Mouse (Mus musculus) forebrain, embryonic 11.5 days (tissue): Measurements from ENCODE around the gene Vmn1r43. TPM values are rescaled to one million over a fixed set of nuclear protein-coding genes. Genes with fewer than 3 reads are reported as not detected.
"Not testable (repeated sequence)": the region's sequence is repeated elsewhere in the genome, so short reads cannot be mapped to it uniquely, and the experiment has no call there.

Source experiments
- ATAC-seq: fragments of 200-750 bp; cut with Nextera tagmentation; replicated peaks from 2 replicates; pipeline ENCODE4 v1.8.0; 2017; ENCODE audit warnings: moderate TSS enrichment; ENCODE audit not compliant: low FRiP score
- DNase-seq: peaks from one replicate; pipeline ENCODE4 v3.0.0-alpha.2; 2017; ENCODE audit warnings: low spot score
- H3K27ac ChIP-seq: fragments of 300-500 bp; sonication (generic); 2 replicates; pipeline ENCODE4 v1.5.1; 2014; ENCODE audit warnings: low read depth, low read length
- H3K27me3 ChIP-seq: fragments of 300-500 bp; sonication (generic); 2 replicates; pipeline ENCODE4 v1.6.1; 2014; ENCODE audit warnings: mild to moderate bottlenecking, low read length, mixed read lengths; ENCODE audit not compliant: control insufficient read depth, insufficient read depth
- H3K36me3 ChIP-seq: fragments of 300-500 bp; sonication (generic); 2 replicates; pipeline ENCODE4 v1.6.1; 2014; ENCODE audit warnings: mild to moderate bottlenecking, low read length, moderate library complexity, mixed read lengths; ENCODE audit not compliant: control insufficient read depth, insufficient read depth
- H3K4me1 ChIP-seq: fragments of 300-500 bp; sonication (generic); replicated peaks from 2 replicates; pipeline ENCODE4 v1.6.1; 2014; ENCODE audit warnings: low read length, mixed read lengths; ENCODE audit not compliant: control insufficient read depth, insufficient read depth
- H3K4me2 ChIP-seq: fragments of 300-500 bp; sonication (generic); 2 replicates; pipeline ENCODE4 v1.6.1; 2014; ENCODE audit warnings: low read depth, mild to moderate bottlenecking, low read length, moderate library complexity, mixed read lengths; ENCODE audit not compliant: severe bottlenecking
- H3K4me3 ChIP-seq: fragments of 300-500 bp; sonication (generic); 2 replicates; pipeline ENCODE4 v1.5.1; 2014; ENCODE audit warnings: low read depth, low read length
- H3K9ac ChIP-seq: fragments of 300-500 bp; sonication (generic); 2 replicates; pipeline ENCODE4 v1.6.1; 2014; ENCODE audit warnings: low read length
- H3K9me3 ChIP-seq: fragments of 300-500 bp; sonication (generic); 2 replicates; pipeline ENCODE4 v1.6.1; 2016; ENCODE audit warnings: low read length, mixed read lengths; ENCODE audit not compliant: control insufficient read depth
- WGBS: fragments of 180-500 bp; shearing (Covaris S2); extraction: QIAGEN DNeasy Blood & Tissue Kit; methylation state at CpG from one replicate; pipeline ENCODE4 v1.1.7; 2014; 5-methylcytosine and 5-hydroxymethylcytosine counted together
- polyA plus RNA-seq: library from polyadenylated mRNA; unstranded; fragments of >200 nt; fragmentation: Nextera tagmentation; extraction: Ambion mirVana; gene quantifications from 2 replicates; pipeline ENCODE4 v1.2.1, GENCODE M21; 2014

The Vmn1r43 gene
- polyA plus RNA-seq, result not detected in 2 replicates

DNA sequence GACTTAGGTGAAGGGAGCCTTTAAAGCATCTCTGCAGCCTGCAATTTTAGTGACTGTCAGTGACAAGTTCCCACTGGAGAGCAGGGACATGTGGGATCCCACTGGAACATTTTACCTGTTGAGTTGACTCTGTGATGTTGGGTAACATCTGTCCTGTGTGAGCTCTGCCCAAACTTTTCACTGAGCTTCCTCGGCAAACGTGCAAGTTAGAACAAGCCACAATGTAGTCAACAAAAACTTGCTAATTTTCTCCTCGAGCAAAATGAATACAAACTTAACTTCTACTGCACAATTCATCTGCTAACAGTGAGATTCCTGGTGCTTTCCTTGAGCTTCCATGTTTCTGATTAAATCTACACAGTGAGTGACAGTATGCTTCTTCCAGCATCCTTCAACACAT lies at the start of gene Vmn1r43, which contains the start of gene Vmn1r42:
TSS of gene Vmn1r43 (minus strand) at position 101 of the 400 bp plus-strand sequence.
TSS of gene Vmn1r42 (minus strand) at position 101 of the 400 bp plus-strand sequence.
- not testable (repeated sequence) for H3K36me3 ChIP-seq, H3K27me3 ChIP-seq, H3K4me3 ChIP-seq, H3K9me3 ChIP-seq, DNase-seq, H3K4me1 ChIP-seq, H3K4me2 ChIP-seq, H3K9ac ChIP-seq, H3K27ac ChIP-seq, ATAC-seq
- 83% methylated on average over 3 of the region's 3 CpGs for WGBS

DNA sequence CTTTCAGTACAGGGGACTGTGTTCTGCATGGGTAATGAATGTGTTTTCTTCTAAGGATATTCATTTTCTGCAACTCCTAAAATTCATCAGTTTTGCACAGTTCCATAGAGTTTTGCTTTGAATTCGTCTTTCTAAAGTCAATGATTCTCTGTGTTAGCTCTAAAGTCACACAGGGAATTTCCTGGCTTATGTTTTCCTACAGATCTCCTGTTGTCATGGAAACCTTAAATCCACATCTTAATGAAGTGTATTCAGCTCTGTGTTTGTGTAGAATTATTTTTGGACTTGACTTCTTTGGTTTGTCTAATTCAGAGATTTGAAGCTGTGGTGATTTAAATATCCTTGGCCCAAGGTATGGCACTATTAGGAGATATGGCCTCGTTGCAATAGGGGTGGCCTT lies 7.6 kb upstream of the Vmn1r43 start:
- 63% methylated on average over 2 of the region's 2 CpGs for WGBS
- H3K36me3 ChIP-seq, result no peaks in the 10 kb centered on the region
- DNase-seq, result no peak
- no peak overlapping the region for H3K4me3 ChIP-seq
- H3K4me1 ChIP-seq, result no peaks in the 10 kb centered on the region
- ATAC-seq, result no peak
- H3K9ac ChIP-seq, result no peak overlapping the region
- no peak overlapping the region for H3K27ac ChIP-seq
- H3K9me3 ChIP-seq, result no peaks in the 10 kb centered on the region
- no peaks in the 10 kb centered on the region for H3K27me3 ChIP-seq
- H3K4me2 ChIP-seq, result no peak overlapping the region

DNA sequence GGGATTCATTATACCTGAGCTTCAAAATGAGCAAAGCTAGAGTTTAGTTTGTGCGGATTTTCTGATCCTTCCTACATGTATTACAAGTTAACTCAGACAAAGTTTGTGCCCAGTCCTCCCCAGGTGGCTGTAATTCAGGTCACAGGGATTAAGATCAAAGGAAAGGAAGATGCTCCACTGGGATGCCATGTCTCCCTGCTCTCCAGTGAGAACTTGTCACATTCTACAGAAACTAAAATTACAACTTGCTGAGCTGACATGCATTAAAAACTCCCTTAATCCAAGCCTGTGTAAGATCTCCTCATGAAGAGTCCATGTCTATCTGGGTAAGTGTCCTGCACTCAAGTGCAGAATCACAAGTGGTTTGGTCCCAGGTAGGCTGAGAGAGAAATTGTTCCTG lies 7.1 kb upstream of the Vmn1r43 start, which contains the start of gene Vmn1r44:
TSS of gene Vmn1r44 (plus strand) at position 301 of the 400 bp plus-strand sequence.
- H3K9me3 ChIP-seq, result no peaks in the 10 kb centered on the region
- WGBS, result 83% methylated on average over 1 of the region's 1 CpGs
- H3K4me2 ChIP-seq, result no peak within 1 kb of the TSS
- no peak within 1 kb of the TSS for H3K9ac ChIP-seq
- no peak within 1 kb of the TSS for H3K27ac ChIP-seq
- no peak for ATAC-seq
- no peaks in the 10 kb centered on the region for H3K27me3 ChIP-seq
- H3K4me3 ChIP-seq, result no peak within 1 kb of the TSS
- no peaks in the 10 kb centered on the region for H3K36me3 ChIP-seq
- DNase-seq, result no peak
- no peaks in the 10 kb centered on the region for H3K4me1 ChIP-seq

DNA sequence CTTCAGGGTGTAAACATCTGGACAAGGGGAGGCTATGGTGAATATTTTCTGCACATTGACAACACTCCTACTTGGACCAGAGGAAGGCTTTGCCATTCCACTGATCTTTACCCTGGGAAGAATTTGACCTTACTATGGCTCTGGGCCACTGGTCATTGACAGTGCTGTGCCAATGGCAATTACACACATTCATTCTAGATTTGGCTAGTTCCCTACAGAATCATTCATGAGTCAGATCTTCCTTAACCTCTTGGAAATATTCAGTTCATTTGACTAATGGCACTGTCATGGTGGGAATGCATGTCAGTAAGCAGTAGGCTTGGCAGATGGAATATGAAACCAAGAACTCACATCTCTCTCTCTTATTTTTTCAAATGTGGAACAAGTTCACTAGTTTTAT lies 4.7 kb upstream of the Vmn1r43 start:
- DNase-seq (no peak), ATAC-seq (no peak)
- H3K36me3 ChIP-seq, result no peaks in the 10 kb centered on the region
- no peak overlapping the region for H3K9ac ChIP-seq
- no peak overlapping the region for H3K27ac ChIP-seq
- no peak overlapping the region for H3K4me2 ChIP-seq
- H3K4me3 ChIP-seq, result no peak overlapping the region
- no peaks in the 10 kb centered on the region for H3K9me3 ChIP-seq
- no peaks in the 10 kb centered on the region for H3K27me3 ChIP-seq
- H3K4me1 ChIP-seq, result no peaks in the 10 kb centered on the region

DNA sequence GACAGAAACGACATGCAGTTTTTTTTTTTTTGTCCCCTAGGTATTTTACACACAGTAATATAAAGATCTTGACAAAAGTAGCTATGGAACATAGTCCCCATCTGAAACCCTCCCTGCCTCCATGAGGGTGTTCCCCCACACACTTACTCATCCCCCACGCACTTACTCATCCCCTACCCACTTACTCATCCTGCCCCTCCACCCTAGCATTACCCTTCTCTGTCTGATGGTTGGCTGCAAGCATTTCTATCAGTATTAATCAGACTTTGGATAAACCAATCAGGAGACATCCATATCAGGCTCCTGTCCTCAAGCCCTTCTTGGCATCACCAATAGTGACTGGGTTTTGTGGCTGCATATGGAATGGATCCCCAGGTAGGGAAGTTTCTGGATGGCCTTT lies 750 bp upstream of the Vmn1r43 start:
- no peaks in the 10 kb centered on the region for H3K4me1 ChIP-seq

DNA sequence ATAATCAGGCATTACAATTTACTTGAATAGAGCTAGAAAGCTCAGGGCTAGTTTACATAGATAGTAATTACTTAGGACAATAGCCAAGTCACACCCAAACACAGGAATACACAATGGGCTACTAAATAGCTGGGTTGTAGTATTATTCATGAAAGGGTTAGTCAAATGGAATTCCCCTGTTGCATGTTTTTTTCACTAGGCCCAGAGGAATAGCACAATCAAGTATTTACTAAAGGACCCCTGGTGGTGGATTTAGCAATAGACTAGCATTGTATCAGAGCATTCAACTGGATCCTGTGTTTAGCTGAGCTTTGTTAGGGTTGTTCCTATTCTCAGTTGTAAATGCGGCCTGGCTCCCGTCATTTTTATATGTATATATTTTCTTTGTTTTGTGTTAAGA lies 8.2 kb downstream of the Vmn1r43 start:
- Histone ChIP-seq H3K9ac (no peak overlapping the region), H3K36me3 (no peaks in the 10 kb centered on the region), H3K4me2 (no peak overlapping the region), H3K4me1 (no peaks in the 10 kb centered on the region), H3K4me3 (no peak overlapping the region), H3K27me3 (no peaks in the 10 kb centered on the region), H3K27ac (no peak overlapping the region), H3K9me3 (peaks cover 6% of the 10 kb centered on the region; the same call in 1 of the 2 replicates)
- 76% methylated on average over 2 of the region's 2 CpGs for WGBS
- DNase-seq (no peak), ATAC-seq (no peak)

More for the DNA sequence above, 750 bp upstream of the Vmn1r43 start:
- WGBS, result 75% methylated on average over 2 of the region's 2 CpGs
- DNase-seq, result no peak
- Histone ChIP-seq H3K9ac (no peak overlapping the region), H3K4me2 (no peak overlapping the region), H3K4me3 (no peak overlapping the region), H3K27me3 (no peaks in the 10 kb centered on the region), H3K36me3 (no peaks in the 10 kb centered on the region), H3K27ac (no peak overlapping the region), H3K9me3 (no peaks in the 10 kb centered on the region)
- ATAC-seq, result no peak

DNA sequence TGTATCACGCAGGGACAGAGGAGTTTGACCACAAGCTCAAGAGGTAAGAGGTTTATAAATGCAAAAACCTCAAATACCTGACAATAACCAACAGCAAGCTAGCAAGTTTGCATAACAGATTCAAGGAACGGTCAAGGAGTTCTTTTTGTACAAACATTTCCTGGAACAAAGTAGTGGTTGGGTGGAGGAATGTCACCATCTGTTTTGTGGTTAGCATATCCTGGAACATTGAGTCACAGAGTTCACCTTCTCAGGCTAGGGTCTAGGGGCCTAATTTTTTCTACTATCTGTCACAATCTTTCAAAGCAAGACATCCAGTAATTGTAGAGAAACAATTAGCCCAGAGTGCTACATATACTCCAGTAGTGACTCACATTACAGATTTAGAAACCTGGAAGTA lies 8.9 kb downstream of the Vmn1r43 start:
- H3K27me3 ChIP-seq, result no peaks in the 10 kb centered on the region
- H3K36me3 ChIP-seq, result no peaks in the 10 kb centered on the region
- no peak overlapping the region for H3K27ac ChIP-seq
- H3K9me3 ChIP-seq, result peaks cover 6% of the 10 kb centered on the region; the same call in 1 of the 2 replicates
- no peaks in the 10 kb centered on the region for H3K4me1 ChIP-seq
- H3K4me2 ChIP-seq, result no peak overlapping the region
- ATAC-seq, result no peak
- H3K9ac ChIP-seq, result no peak overlapping the region
- WGBS, result 92% methylated on average over 2 of the region's 2 CpGs
- no peak overlapping the region for H3K4me3 ChIP-seq
- no peak for DNase-seq

DNA sequence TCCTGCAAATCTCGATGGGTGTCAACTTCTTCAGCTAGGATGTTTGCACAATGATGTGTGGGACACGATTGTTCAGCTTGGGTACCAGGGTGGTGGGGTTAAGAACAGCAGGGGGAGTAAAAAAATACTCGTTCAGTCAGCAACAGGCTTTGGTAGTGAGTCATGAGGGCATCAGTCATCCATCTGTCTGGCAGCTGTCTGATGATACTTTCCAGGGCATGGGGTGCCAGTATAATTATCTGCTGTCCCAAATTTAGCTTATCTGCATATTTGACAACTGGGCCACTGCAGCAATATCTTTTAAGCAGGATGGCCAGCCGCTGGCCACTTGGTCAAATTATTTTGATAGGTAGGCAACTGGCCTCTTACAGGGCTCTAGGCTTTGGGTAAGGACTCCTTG lies 12.4 kb downstream of the Vmn1r43 start:
- ATAC-seq (no peak), DNase-seq (no peak)
- Histone ChIP-seq H3K4me2 (no peak overlapping the region), H3K9me3 (peaks cover 11% of the 10 kb centered on the region; the same call in 1 of the 2 replicates), H3K4me3 (no peak overlapping the region), H3K27ac (no peak overlapping the region), H3K36me3 (no peaks in the 10 kb centered on the region), H3K4me1 (no peaks in the 10 kb centered on the region), H3K27me3 (no peaks in the 10 kb centered on the region), H3K9ac (no peak overlapping the region)
- WGBS, result 78% methylated on average over 4 of the region's 4 CpGs

DNA sequence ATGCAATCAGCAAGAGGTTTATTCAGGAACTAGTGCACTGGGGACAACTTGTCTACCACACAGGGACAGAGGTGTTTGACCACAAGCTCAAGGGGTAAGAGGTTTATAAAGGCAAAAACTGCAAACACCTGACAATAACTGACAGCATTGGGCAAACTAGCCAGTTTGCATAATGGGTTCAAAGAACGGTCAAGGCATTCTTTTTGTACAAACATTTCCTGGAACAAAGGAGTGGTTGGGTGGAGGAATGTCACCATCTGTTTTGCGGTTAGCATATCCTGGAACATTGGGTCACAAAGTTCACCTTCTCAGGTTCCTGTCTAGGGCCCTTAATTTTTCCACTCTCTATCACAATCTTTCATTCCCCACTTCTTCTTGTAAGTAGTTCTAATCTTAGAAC lies 16.4 kb downstream of the Vmn1r43 start:
- H3K4me2 ChIP-seq, result no peak overlapping the region
- 91% methylated on average over 2 of the region's 2 CpGs for WGBS
- H3K9me3 ChIP-seq, result peaks cover 5% of the 10 kb centered on the region; the same call in 1 of the 2 replicates
- ATAC-seq (no peak), DNase-seq (no peak)
- H3K4me3 ChIP-seq, result no peak overlapping the region
- H3K9ac ChIP-seq, result no peak overlapping the region
- H3K36me3 ChIP-seq, result no peaks in the 10 kb centered on the region
- H3K4me1 ChIP-seq, result no peaks in the 10 kb centered on the region
- no peak overlapping the region for H3K27ac ChIP-seq
- no peaks in the 10 kb centered on the region for H3K27me3 ChIP-seq
